Mouse (Mus musculus): ENCODE measurements around the gene Fosl1. TPM values are rescaled to one million over a fixed set of nuclear protein-coding genes. Genes with fewer than 3 reads are reported as not detected.
A peak's percentile ranks its signal among the peaks of the same experiment; 100 is the strongest.

Gene Fosl1
- polyA plus RNA-seq, 2 experiments = 0.06 TPM; not detected in 1

- H3K36me3 ChIP-seq (ENCODE audit: control insufficient read depth, insufficient read depth, low read length) = peaks cover 10% of the 10 kb centered on the region
- no peak overlapping the region for H3K4me3 ChIP-seq (replicated peaks; ENCODE audit: low read length)
- H3K27ac ChIP-seq (replicated peaks; ENCODE audit: low read depth, low read length) = no peak overlapping the region
- TF ChIP-seq POLR2A (IDR thresholded peaks at IDR 0.05; ENCODE audit: borderline replicate concordance, extremely low read depth, insufficient read depth, insufficient read length) = no peak
- no peak for ATAC-seq (ENCODE audit: low FRiP score, low read depth)
- DNase-seq (ENCODE audit: low spot score) = no peak
- H3K4me1 ChIP-seq (ENCODE audit: control insufficient read depth, insufficient read depth, low read length) = peaks cover 18% of the 10 kb centered on the region
- H3K4me2 ChIP-seq (replicated peaks; ENCODE audit: low read depth, low read length, severe bottlenecking) = no peak overlapping the region
- no peak overlapping the region for H3K9ac ChIP-seq (ENCODE audit: low read depth, low read length, severe bottlenecking)
- H3K27me3 ChIP-seq (ENCODE audit: control insufficient read depth, insufficient read depth, low read length) = peaks cover 30% of the 10 kb centered on the region
- 84% methylated on average over 6 of the region's 6 CpGs for WGBS
- H3K9me3 ChIP-seq (ENCODE audit: control insufficient read depth, low read length) = no peaks in the 10 kb centered on the region
These were observed 4.4 kb downstream of the Fosl1 start for GRCm38 (mm10) chr19:5451766-5452165.

GRCm38 (mm10) chr19:5455037-5455436, 7.7 kb downstream of the Fosl1 start:
- Histone ChIP-seq H3K9ac (ENCODE audit: low read depth, low read length, severe bottlenecking) (0 out of 2 replicates have a peak overlapping the region, but pooled peaks have one; percentile 12), H3K9me3 (ENCODE audit: control insufficient read depth, low read length) (no peaks in the 10 kb centered on the region), H3K36me3 (ENCODE audit: control insufficient read depth, insufficient read depth, low read length) (peaks cover 10% of the 10 kb centered on the region), H3K4me1 (ENCODE audit: control insufficient read depth, insufficient read depth, low read length) (peaks cover 17% of the 10 kb centered on the region), H3K4me3 (replicated peaks; ENCODE audit: low read length) (0 out of 2 replicates have a peak overlapping the region, but pooled peaks have one; percentile 62), H3K27me3 (ENCODE audit: control insufficient read depth, insufficient read depth, low read length) (no peaks in the 10 kb centered on the region), H3K4me2 (replicated peaks; ENCODE audit: low read depth, low read length, severe bottlenecking) (peak overlapping the region; percentile 98; the same call in 1 of the 2 replicates), H3K27ac (replicated peaks; ENCODE audit: low read depth, low read length) (no peak overlapping the region)
- DNase-seq (ENCODE audit: low spot score) (no peak), ATAC-seq (ENCODE audit: low FRiP score, low read depth) (no peak)
- 83% methylated on average over 12 of the region's 12 CpGs for WGBS
- no peak for TF ChIP-seq POLR2A (IDR thresholded peaks at IDR 0.05; ENCODE audit: borderline replicate concordance, extremely low read depth, insufficient read depth, insufficient read length)

GRCm38 (mm10) chr19:5455568-5455967, 8.2 kb downstream of the Fosl1 start:
- WGBS = 72% methylated on average over 8 of the region's 8 CpGs
- H3K9ac ChIP-seq (ENCODE audit: low read depth, low read length, severe bottlenecking) = no peak overlapping the region
- H3K4me1 ChIP-seq (ENCODE audit: control insufficient read depth, insufficient read depth, low read length) = peaks cover 19% of the 10 kb centered on the region
- peak overlapping the region; percentile 62 for H3K4me3 ChIP-seq (replicated peaks; ENCODE audit: low read length)
- peak overlapping the region; percentile 98 for H3K4me2 ChIP-seq (replicated peaks; ENCODE audit: low read depth, low read length, severe bottlenecking)
- H3K27me3 ChIP-seq (ENCODE audit: control insufficient read depth, insufficient read depth, low read length) = no peaks in the 10 kb centered on the region
- DNase-seq (ENCODE audit: low spot score) = no peak
- ATAC-seq (ENCODE audit: low FRiP score, low read depth) = no peak
- TF ChIP-seq POLR2A (IDR thresholded peaks at IDR 0.05; ENCODE audit: borderline replicate concordance, extremely low read depth, insufficient read depth, insufficient read length) = no peak
- H3K9me3 ChIP-seq (ENCODE audit: control insufficient read depth, low read length) = no peaks in the 10 kb centered on the region
- H3K27ac ChIP-seq (replicated peaks; ENCODE audit: low read depth, low read length) = no peak overlapping the region
- peaks cover 10% of the 10 kb centered on the region for H3K36me3 ChIP-seq (ENCODE audit: control insufficient read depth, insufficient read depth, low read length)

DNA sequence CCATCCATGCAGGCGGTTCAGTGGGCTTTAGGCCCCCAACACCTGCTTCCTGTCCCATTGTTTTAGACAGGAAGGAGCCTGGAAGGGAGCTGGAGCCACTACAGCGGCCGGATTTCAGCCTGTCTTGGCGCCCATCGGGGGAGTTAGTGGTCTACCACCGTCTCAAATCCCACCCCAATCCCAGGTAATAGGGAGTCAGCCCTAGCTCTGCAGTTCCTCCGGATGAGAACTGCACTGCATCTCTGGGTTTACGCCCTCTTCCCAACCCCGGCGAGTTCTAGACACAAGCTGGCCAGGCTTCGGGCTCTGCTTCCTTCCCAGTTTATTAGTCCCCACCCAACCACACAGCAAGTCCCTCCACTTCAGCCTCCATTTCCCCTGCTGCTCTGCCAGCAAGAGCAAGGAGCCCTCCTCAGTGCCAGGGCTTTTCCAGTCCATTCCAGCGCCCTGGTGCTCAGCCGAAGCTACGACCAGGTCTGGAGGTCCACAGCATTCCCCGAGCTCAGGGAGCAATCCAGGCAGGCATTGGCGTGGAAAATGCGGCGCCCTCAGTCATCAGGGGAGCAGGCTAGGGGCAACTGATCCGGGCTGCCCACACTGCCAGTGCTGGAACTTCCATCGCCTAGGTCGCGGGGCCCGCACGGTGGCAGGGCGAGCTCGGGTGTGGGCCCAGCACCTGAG, 9.0 kb downstream of the Fosl1 start:
- no peak for TF ChIP-seq POLR2A (IDR thresholded peaks at IDR 0.05; ENCODE audit: borderline replicate concordance, extremely low read depth, insufficient read depth, insufficient read length)
- DNase-seq (ENCODE audit: low spot score) = no peak
- Histone ChIP-seq H3K4me2 (replicated peaks; ENCODE audit: low read depth, low read length, severe bottlenecking) (peak overlapping the region; percentile 98), H3K4me3 (replicated peaks; ENCODE audit: low read length) (peak overlapping the region; percentile 62), H3K27ac (replicated peaks; ENCODE audit: low read depth, low read length) (peak overlapping the region; percentile 70), H3K27me3 (ENCODE audit: control insufficient read depth, insufficient read depth, low read length) (no peaks in the 10 kb centered on the region), H3K9ac (ENCODE audit: low read depth, low read length, severe bottlenecking) (peak overlapping the region; percentile 60), H3K36me3 (ENCODE audit: control insufficient read depth, insufficient read depth, low read length) (peaks cover 10% of the 10 kb centered on the region), H3K4me1 (ENCODE audit: control insufficient read depth, insufficient read depth, low read length) (peaks cover 23% of the 10 kb centered on the region), H3K9me3 (ENCODE audit: control insufficient read depth, low read length) (no peaks in the 10 kb centered on the region)
- ATAC-seq (ENCODE audit: low FRiP score, low read depth) = no peak
- 1% methylated on average over 26 of the region's 26 CpGs for WGBS

- H3K27me3 ChIP-seq (ENCODE audit: control insufficient read depth, insufficient read depth, low read length) = no peaks in the 10 kb centered on the region
- H3K9ac ChIP-seq (ENCODE audit: low read depth, low read length, severe bottlenecking) = peak overlapping the region; percentile 60
- peak; percentile 85 for TF ChIP-seq POLR2A (IDR thresholded peaks at IDR 0.05; ENCODE audit: borderline replicate concordance, extremely low read depth, insufficient read depth, insufficient read length)
- under 1% methylated on average over 68 of the region's 70 CpGs for WGBS
- no peaks in the 10 kb centered on the region for H3K9me3 ChIP-seq (ENCODE audit: control insufficient read depth, low read length)
- peak overlapping the region; percentile 62 for H3K4me3 ChIP-seq (replicated peaks; ENCODE audit: low read length)
- ATAC-seq (ENCODE audit: low FRiP score, low read depth) (peak; percentile 90), DNase-seq (ENCODE audit: low spot score) (peak; percentile 93)
- H3K4me1 ChIP-seq (ENCODE audit: control insufficient read depth, insufficient read depth, low read length) = peaks cover 26% of the 10 kb centered on the region
- peaks cover 16% of the 10 kb centered on the region for H3K36me3 ChIP-seq (ENCODE audit: control insufficient read depth, insufficient read depth, low read length)
- H3K27ac ChIP-seq (replicated peaks; ENCODE audit: low read depth, low read length) = peak overlapping the region; percentile 70
- H3K4me2 ChIP-seq (replicated peaks; ENCODE audit: low read depth, low read length, severe bottlenecking) = peak overlapping the region; percentile 98
These were observed 9.8 kb downstream of the Fosl1 start for GRCm38 (mm10) chr19:5456922-5457745.
